Mouse (Mus musculus) G1E (cell line): ENCODE measurements around the gene Nat8f2.

Experiments
- CTCF ChIP-seq: IDR thresholded peaks from 2 replicates; pipeline ENCODE4 v1.5.1; 2012; ENCODE audit warnings: low read depth, low read length, inconsistent platforms, mixed read lengths
- GATA1 ChIP-seq: IDR thresholded peaks from 2 replicates; pipeline ENCODE4 v1.6.1; 2012; ENCODE audit warnings: borderline replicate concordance, low read length, inconsistent platforms, mixed read lengths
- GATA2 ChIP-seq: IDR thresholded peaks from 2 replicates; pipeline ENCODE4 v1.6.1; 2012; ENCODE audit warnings: low read depth, low read length, inconsistent platforms, borderline replicate concordance
- POLR2AphosphoS5 ChIP-seq: IDR thresholded peaks from 2 replicates; pipeline ENCODE4 v1.6.1; 2012; ENCODE audit warnings: low read depth, low read length, inconsistent platforms; ENCODE audit not compliant: insufficient replicate concordance
- TAL1 ChIP-seq: conservative IDR thresholded peaks from 2 replicates; pipeline ENCODE4 v1.6.1; 2012; ENCODE audit warnings: low read depth, low read length, inconsistent platforms, mixed read lengths

DNA sequence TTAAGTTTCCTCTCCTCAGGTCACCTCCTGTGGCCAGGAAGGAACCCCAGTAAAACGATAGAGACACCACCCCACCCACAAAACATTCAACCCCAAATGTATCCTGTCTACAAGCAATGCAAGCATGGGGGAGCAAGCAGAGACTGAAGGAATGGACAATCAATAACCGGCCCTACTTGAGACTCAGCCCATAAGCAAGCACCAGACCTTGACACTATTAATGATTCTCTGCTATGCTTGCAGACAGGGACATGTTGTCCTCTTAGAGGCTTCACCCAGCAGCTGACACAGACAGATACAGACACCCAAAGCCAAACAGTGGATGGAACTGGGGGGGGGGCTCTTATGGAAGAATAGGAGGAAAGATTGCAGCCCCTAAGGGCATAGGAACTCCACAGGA is 43.1 kb downstream of the Nat8f2 start:
- TF ChIP-seq CTCF, result no peak
- no peak for TF ChIP-seq GATA1
- no peak for TF ChIP-seq POLR2AphosphoS5
- TF ChIP-seq GATA2, result no peak
- no peak for TF ChIP-seq TAL1
